Mouse (Mus musculus) T-helper 1 cell (primary cell): ENCODE measurements around the gene Jagn1.

ENCODE experiments used
- in situ Hi-C: fragments of 300-600 bp; cut with MboI, MseI; formaldehyde crosslinking; loops from one replicate; pipeline ENCODE4 v1.15.1; 2025; ENCODE audit warnings: high pct_unique_total_duplicates

The Jagn1 gene

DNA sequence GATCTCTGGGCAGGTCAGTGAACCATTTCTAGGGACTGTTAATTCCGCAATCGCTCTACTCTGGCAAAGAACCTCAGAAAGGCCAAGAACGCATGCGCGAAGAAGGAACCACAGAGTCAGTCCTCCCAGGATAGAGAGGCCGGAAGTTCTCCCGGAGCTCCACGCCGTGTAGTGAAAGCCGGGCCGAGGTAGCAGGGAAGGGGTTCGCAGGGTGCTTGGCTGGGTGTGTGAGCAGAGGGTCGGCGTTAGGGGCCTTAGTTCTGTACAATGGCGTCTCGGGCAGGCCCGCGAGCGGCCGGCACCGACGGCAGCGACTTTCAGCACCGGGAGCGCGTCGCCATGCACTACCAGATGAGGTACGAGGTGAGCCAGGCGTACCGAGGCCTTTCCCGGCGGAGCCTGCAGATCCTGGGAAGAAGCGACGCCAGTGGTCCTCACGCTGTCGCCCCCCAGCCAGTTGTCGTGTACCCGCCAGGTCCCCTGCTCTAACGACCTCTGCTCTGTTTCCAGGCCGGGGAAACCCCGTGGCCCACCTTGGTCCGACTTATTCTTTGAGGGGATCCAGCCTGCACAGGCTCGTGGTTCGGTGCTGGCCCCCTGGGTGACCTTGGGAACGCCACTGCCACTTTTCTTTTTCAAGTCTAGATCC, at the start of gene Jagn1:
Gene Jagn1, plus strand, starts transcription at position 128 of the 649 bp plus-strand sequence.
- in situ Hi-C loops = no loop called here

DNA sequence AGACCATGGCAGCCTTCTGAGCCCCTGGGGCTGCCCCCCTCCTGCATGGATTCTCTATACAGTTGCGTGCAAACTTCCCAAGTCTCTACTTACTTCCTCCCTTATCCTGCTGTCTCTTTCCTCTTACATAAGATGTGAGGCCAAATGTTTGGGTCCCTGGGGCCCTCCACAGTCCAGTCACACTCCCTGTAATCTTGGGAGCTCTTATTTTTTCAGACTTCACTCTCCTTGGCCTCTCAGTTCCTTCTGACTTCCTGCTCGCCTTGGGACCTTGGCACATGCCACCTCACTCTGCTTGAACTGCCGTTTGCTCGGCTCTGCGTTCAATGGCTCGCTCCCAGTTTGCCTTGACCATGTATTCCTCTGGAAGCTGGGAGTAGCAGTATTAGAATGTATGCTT, 48.4 kb upstream of the Jagn1 start:
- in situ Hi-C loops = no loop called here

DNA sequence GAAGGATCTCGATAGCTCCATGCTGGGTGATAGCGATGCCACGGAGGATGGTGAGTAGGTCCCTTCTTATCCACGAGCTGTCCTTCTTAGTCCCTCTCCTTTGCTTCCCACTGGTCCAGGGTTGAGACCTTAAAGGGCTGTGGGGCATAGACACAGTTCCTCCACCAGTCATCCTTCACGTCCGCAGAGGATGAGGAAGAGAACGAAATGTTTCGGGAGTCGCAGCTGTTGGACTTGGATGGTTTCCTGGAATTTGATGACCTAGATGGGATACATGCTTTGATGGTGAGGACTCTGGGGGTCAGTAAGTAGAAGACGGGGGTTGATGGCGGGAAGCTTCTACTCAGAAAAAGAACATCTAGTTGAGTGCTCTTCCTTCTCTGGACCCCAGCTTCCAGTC, 47.6 kb upstream of the Jagn1 start:
- in situ Hi-C loops = no loop called here

- in situ Hi-C loops = no loop called here
Measured at GRCm38 (mm10) chr6:113395501-113395900, 46.9 kb upstream of the Jagn1 start.

- in situ Hi-C loops = no loop called here
Measured at GRCm38 (mm10) chr6:113396270-113397030, 45.9 kb upstream of the Jagn1 start.

GRCm38 (mm10) chr6:113402094-113402493, 40.3 kb upstream of the Jagn1 start:
- in situ Hi-C loops = no loop called here

DNA sequence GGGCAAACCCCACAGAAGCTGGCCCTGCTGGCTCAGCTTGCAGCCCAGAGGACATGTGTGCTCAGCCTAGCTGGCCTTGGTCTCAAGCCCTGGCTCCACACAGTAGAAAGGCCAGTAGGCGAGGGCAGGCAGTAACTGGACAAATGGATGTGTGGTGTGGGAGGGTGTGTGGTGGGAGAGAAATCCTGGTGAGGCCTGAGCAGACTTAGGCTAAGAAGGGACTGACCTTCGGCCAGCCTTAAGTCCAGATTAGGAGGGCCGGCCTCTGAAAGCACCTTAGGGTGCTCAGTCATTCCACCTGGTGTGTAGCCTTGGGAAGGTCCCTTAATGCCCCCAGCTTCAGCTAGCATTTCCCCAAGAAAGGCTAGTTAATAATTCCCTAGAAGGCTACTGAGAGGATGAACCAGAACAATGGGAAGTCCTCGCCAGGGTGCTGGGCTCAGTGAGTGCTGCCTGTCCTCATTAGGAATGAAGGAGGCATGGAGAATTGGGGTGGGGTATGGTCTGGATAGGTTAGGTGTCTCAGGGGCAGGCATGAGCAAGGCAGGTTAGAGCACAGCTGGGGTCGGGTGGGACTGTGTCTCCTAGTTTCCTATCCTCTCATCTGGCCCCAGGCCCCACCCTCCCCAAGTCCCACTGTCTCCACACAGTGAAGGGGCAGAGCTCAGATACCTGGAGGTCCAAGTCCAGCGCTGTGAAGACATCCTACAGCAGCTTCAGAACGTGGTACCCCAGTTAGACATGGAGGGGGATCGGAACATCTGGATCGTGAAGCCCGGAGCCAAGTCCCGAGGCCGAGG, 37.5 kb upstream of the Jagn1 start:
- in situ Hi-C loops = no loop called here

DNA sequence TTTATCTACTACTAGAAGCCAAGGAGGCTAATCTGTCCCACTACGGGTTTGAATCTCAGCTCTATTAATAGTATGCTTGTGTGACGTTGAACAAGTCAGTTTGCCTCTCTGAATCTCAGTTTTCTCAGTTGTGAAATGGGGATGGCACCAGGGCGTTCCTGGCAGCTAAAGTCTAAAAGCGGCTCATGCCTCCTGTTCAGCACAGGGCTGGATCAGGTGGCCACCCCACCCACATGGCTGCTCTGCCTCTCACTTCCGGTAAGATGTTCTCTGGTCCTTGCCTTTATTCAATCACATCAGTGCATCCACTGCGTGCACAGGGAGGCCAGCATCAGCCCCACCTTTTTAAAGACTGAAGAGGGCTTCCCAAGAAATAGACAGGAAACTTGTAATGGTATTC, 36.9 kb upstream of the Jagn1 start:
- in situ Hi-C loops = no loop called here

DNA sequence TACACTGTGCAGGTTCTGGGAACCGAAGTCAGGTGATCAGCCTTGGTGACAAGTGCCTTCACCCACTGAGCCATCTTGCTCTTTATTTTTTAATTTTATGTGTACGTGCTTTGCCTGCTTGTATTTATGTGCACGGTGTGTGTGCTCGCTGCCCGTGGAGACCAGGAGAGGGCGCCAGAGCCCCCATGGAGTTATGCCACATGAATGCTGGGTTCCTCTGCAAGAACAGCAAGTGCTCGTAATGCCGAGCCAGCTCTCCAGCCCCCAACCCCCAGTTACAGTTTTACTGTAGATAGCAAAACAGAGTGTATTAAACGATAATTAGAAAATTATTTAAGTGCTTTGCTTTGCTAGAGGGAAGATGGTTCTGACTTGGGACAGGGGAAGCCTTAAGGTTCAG, 35.7 kb upstream of the Jagn1 start:
- in situ Hi-C loops = no loop called here

DNA sequence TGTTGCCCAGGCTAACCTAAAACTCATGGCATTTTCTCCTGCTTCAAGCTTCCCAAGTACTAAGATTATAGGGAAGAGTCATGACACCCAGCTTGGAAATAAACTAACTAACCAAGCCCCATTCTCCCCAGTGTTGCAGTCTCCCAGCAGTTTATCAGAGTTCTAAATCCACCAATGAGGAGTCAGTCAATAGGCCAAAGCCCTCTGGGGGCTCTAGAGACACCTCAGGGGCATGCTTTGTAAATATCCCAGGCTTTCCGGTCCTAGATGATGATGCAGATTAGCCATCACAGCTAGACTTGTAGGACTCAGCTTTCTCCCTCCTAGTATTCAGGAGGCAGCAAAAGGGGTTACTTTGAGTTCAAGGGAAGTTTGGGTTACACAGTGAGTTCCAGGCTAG, 32.4 kb upstream of the Jagn1 start:
- in situ Hi-C loops = no loop called here

DNA sequence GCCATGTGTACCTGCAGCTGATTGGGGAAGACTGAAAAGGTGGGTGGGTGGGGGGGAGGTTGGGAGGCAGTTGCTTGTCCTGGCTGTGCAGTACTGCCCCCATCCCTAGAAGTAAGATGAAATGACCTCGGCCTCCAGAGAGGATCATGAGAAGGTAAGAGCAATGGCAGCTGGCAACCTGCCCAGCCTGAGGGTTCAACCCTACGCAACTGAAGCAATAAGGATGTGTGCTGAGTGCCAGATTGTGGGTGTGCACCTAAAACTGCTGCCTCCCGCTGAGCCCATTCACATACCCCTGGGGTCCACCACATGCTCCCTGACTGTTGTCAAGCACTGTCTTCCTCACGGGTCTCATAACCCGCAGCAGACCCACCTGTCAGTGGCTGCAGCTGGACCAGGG, 26.0 kb upstream of the Jagn1 start:
- in situ Hi-C loops = no loop called here

- in situ Hi-C loops = no loop called here
Measured at GRCm38 (mm10) chr6:113418441-113419198, 23.7 kb upstream of the Jagn1 start.

DNA sequence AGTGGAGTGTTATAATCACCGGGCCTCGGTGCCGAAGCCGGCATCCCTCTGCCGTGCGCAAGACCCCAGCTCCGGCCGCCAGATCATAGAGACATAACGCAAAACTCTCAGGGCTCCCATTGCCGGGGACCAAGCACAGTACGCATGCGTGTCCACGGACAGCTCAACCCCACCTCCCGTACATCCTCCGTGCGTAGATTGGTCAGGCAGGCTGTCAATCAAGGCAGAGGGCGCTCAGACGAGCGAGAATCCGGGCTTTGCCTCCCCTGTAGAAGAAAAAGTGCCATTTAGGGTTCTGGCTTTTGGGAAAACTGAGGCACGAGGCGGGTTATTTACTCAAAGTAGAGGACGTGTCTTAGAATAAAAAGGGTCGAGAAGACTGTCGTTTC, 23.2 kb upstream of the Jagn1 start, which contains the start of gene Rpusd3:
Gene Rpusd3, minus strand, starts transcription at position 142 of the 389 bp plus-strand sequence.
- in situ Hi-C loops = no loop called here

- in situ Hi-C loops = no loop called here
Measured at GRCm38 (mm10) chr6:113423000-113423399, 19.4 kb upstream of the Jagn1 start.

GRCm38 (mm10) chr6:113424187-113424586, 18.2 kb upstream of the Jagn1 start:
- in situ Hi-C loops = no loop called here

GRCm38 (mm10) chr6:113426696-113427095, 15.7 kb upstream of the Jagn1 start:
- in situ Hi-C loops = no loop called here

DNA sequence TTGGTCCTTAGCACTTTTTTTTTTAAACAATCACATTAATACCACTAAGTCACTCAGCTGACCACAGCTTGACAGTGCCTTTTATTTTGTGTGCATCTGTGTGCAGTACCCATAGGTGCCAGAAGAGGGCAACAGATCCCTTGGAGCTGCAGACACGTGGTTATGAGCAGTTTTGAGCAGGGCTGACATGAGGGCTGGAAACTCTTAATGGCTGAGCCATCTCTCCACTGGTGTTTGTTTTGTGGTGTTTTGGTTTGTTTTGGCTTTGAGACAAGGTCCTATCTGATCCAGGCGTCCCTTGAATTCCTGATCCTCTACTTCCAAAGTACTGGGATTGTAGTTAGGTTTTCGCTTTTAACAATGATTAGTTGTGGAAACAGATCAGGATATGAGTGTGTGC, 15.0 kb upstream of the Jagn1 start:
- in situ Hi-C loops = no loop called here

DNA sequence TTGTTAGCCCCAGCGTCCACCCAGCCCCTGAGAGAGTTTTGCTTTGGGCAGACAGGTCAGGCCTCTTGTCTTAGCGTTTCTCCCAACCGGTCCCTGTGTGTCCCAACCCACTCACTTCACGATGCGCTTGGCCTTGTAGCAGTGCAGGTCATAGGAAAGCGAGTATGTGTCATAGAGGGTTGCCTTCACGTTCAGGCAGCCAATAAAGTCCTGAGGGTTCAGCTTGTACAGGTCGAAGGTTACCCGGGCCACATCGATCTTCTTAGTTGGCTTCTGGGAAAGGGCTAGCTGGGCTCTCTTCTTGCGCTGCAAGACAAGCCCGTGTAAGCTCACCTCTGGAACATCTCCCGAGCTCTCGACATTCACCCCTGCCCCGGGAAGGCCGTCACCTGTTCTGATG, 14.4 kb upstream of the Jagn1 start:
- in situ Hi-C loops = no loop called here

DNA sequence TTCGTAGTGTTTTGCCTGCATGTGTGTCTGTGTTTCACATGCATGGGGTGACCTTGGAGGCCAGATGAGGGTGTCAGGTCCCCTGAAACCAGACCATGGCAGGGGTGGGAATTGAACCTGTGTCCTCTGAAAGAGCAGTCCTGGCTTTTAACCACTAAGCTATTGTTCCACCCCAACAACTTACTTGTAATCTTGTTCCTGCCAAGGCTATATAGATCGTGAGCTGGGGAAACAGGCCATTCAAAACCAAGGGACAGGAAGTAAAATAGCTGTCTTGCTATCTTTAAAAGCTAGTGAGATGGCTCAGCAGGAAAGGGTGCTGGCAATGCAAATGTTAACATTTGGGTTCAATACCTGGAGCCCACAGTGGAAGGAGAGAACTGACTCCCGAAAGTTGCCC, 12.4 kb upstream of the Jagn1 start:
- in situ Hi-C loops = no loop called here

DNA sequence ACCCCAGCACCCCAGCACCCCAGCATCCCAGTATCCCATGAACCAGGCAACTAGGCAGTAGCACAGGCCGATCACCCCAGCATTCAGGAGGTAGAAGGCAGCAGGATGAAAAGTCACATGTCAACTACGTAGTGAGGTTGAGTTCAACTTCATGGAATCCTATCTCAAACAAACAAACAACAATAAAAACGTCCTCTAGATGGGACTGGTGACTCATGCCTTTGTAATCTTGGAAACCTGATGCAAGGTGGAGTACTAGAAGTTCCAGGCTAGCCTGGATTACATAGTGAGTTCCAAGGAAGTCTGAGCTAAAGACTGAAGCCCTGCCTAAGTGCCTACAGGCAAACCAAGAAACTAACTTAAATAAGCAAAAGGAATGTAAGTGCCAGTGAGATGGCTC, 11.5 kb upstream of the Jagn1 start:
- in situ Hi-C loops = no loop called here

DNA sequence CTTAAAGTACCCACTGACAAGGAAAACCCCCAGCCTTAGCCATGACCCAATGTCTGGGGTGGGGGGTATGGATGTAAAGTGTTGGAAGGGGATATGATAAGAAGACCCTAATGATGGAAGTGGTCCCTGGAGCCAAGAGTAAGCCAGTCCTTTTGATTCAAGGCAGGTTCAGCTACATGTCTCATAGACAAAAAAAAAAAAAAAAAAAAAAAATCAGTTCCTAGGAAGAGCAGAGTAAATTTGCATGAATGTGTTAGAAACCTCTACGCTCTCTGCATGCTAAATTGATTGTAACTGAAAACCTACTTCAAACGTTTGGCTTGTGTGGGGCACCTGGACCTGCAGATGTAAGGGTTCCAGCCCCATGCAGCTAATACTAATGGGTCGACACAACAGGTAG, 10.6 kb upstream of the Jagn1 start:
- in situ Hi-C loops = no loop called here

DNA sequence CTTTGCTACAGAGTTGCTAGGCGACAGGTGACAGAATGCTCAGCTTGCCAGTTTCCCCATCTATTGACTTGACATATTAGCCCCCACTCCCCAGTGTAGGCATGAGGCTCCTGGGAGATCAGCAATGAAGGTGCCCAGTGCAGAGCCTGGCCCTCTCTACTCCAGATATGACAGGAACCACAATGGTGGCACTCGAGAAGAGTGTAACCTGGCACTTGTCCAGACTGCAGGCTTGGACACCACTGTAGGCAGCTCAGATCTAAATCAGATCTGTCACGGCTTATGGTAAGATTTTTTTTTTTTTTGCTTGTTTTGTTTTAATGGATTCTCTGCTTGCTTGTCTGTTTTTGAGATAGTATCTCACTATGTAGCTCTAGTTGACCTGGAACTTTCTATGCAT, 8.7 kb upstream of the Jagn1 start:
- in situ Hi-C loops = no loop called here
